Mouse (Mus musculus) heart, postnatal 36 days (tissue): ENCODE data around the gene Cntfr. TPM values are rescaled to one million over a fixed set of nuclear protein-coding genes. Genes with fewer than 3 reads are reported as not detected.
"Not testable (repeated sequence)": the region's sequence is repeated elsewhere in the genome, so short reads cannot be mapped to it uniquely, and the experiment has no call there.

ENCODE experiments used
- DNase-seq, 2 experiments: peaks; one replicate each; pipeline ENCODE4 v3.0.0; 2021 to 2022
- intact Hi-C: fragments of 180-260 bp; cut with DNase I; formaldehyde crosslinking; loops from one replicate; pipeline ENCODE4 v1.15.1; 2025
- total RNA-seq, 2 experiments: library from RNA; stranded (reverse); gene quantifications; 2 replicates each; pipeline ENCODE4 v1.2.3; 2021

Gene Cntfr
- total RNA-seq, 2 experiments from 2014 or later: 2.6 to 3.8 TPM

- intact Hi-C loops: no loop called here
- DNase-seq: no peak
Observed at GRCm38 (mm10) chr4:41711705-41712375, 15.0 kb upstream of the Cntfr start.

GRCm38 (mm10) chr4:41710229-41710628 is 13.3 kb upstream of the Cntfr start:
- DNase-seq: no peak
- intact Hi-C loops: no loop called here

- intact Hi-C loops: loop anchor here (1.0 to 5.0 kb wide), 4 partner anchors 55 to 239 kb away; no protein-coding TSS in a partner anchor
- no peak for DNase-seq
Observed at GRCm38 (mm10) chr4:41708192-41708745, 11.4 kb upstream of the Cntfr start.

GRCm38 (mm10) chr4:41707011-41707535 is 10.2 kb upstream of the Cntfr start:
- intact Hi-C loops: loop anchor here (5.0 kb wide), 1 partner anchor 90 kb away; no protein-coding TSS in a partner anchor
- peak; percentile 58 to 59 for DNase-seq

DNA sequence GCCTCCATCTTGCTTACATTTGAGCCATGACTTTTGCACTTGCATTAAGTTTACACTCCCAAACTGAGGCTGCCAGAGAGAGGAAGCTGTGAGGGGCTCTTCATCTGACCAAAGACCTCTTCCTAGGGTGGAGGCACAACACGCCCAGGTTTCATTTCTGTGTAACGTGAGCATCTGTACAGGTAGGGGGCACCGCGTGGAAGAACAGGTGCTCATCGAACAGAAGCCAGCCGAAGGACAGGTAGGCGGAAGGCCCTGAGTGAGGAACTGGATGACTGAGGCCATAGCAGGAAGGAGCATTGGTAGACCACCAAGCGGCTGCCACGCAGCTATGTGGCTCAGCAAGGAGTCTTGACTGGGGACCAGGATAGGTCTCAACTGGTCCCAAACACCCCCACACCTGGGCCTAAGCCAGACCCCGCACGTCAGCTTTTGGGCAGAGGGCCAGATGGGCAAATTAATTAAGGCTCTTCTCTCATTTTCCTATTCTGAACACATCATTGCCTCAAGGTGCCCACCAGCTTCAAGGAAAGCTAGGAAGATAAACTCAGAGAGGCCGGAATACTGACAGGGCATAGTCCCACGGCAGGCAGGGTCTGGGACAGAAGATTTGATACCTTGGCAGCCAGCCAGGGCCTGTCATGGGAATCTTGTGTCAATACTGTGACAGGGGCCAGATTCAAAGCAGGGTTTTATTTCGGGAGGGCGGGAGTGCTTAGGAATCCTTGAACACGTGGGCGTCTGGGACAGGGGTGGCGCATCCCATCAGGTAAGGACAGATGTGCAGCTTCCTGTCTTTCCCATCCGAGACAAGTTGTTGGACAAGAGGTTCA is 9.2 kb upstream of the Cntfr start:
- intact Hi-C loops: loop anchor here (5.0 kb wide), 1 partner anchor 89 kb away; no protein-coding TSS in a partner anchor
- DNase-seq: no peak

GRCm38 (mm10) chr4:41704651-41705050 is 7.8 kb upstream of the Cntfr start:
- intact Hi-C loops: loop anchor here (5.0 kb wide), 1 partner anchor 87 kb away; no protein-coding TSS in a partner anchor
- DNase-seq: no peak

GRCm38 (mm10) chr4:41702226-41702625 is 5.3 kb upstream of the Cntfr start:
- DNase-seq, intact Hi-C loops: not testable (repeated sequence)

DNA sequence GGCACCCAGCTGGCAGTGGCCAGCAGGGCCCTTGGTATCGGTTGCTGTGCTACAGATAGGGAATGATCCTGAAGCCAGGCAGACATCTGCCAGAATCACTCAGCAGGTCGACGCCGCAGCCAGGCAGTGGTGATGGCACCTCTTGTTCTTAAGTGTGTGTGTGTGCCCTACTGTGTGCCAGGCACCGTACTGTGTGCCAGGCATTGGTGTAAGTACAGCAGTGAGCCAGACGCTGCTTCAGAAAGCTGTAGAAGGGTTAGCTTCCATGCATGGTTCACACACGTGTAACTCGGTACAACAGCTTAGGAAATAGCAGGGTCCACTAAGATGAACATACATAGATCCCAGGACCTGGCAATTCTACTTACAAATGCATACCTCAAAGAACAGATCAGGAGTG is 3.3 kb upstream of the Cntfr start:
- DNase-seq, intact Hi-C loops: not testable (repeated sequence)

DNA sequence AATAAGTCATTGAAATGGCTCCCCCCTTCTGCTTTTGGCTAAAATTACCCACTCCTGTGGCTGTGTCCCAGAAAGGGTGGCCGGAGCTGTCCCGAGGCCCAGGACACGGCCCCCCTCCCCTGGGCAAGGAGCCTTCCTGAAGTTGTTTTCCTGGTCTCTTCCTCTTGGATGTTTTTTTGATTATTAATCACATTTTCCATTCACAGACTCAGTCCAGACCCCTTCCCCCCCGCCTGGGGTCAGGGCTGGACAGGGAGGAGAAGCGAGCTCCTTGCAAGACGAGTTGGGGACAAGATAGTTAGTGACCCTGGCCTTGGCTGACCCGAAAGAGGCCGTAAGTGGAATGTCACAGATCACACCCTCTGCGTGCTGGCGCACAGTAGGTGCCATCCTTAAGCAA is 2.9 kb upstream of the Cntfr start, which contains the start of gene Il11ra1:
Gene Il11ra1, plus strand, starts transcription at position 207 of the 400 bp plus-strand sequence.
- intact Hi-C loops, DNase-seq: not testable (repeated sequence)

DNA sequence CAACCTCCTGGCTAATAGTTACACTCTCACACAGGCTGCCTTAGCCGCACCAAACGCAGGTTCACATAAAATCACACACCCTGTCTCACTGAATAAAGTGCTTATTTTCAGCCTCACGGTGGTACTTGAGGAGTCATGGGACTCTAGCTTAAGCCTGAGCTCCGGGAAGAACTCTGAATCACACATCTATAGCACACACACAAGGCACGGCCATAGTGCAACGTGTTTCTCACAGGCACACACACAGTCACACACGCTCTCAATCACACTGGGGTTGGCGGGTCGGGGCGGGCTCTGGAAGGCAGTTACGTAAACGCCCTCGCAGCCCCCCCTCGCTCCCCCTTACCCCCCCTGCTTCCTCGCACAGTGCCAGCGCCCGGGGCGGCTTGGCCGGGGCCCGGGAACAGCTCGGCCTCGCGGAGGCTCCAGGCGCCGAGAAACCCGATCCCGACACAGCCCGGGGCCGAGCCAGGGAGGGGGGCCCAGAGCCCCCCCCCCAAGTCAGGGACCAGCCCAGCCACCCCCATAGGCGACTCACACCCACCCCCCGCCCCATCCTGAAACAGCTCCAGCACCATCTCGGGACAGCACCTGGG is 1.6 kb upstream of the Cntfr start:
- DNase-seq: peak; percentile 59 to 62
- intact Hi-C loops: not testable (repeated sequence)

DNA sequence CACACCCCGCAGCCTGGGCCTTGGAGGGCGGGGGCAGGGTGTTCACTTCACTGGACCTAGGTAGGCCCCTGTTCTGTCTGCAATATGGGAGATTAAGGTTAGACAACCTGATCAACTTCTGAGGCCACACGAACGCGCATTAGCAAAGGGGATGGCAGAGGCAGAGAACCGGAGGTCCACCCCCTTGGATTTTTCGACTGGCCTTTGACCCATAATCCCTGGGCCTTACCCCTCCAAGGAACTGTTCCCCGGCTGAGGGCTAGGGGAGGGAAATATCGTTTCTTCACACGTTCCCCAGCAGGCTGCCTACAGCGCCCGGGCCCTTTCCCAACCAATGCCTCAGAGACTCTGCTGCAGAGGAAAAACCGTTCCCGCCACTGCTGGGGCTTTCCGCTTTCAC is 437 bp downstream of the Cntfr start:
- not testable (repeated sequence) for DNase-seq
- intact Hi-C loops: loop anchor here (2.0 kb wide), 1 partner anchor 44 kb away; no protein-coding TSS in a partner anchor

GRCm38 (mm10) chr4:41695800-41696199 is 1.1 kb downstream of the Cntfr start:
- intact Hi-C loops: loop anchor here (2.0 kb wide), 1 partner anchor 43 kb away; no protein-coding TSS in a partner anchor
- not testable (repeated sequence) for DNase-seq

GRCm38 (mm10) chr4:41693511-41693910 is 3.4 kb downstream of the Cntfr start:
- intact Hi-C loops, DNase-seq: not testable (repeated sequence)

DNA sequence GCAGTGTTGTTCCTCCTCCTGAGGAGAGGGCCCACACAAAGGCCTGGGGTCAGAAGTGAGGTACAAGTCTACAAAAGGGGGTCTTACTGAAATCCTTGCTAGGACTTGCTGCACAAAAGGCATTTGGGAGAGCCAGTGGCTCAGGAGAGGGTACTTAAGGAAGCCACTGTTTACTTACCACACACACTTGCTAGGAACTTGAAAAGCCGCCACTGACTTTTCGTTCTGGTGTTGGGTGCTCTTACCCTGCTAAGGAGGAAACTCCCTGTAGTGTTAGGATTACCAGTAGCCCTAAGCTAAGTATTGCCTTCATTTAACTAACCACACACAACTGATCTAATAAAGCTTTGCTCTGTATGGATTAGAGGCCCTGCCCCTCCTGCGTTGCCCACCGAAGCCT is 6.9 kb downstream of the Cntfr start:
- DNase-seq, intact Hi-C loops: not testable (repeated sequence)

GRCm38 (mm10) chr4:41688562-41688961 is 8.3 kb downstream of the Cntfr start:
- intact Hi-C loops, DNase-seq: not testable (repeated sequence)

- intact Hi-C loops, DNase-seq: not testable (repeated sequence)
Observed at GRCm38 (mm10) chr4:41685882-41686492, 10.9 kb downstream of the Cntfr start.

DNA sequence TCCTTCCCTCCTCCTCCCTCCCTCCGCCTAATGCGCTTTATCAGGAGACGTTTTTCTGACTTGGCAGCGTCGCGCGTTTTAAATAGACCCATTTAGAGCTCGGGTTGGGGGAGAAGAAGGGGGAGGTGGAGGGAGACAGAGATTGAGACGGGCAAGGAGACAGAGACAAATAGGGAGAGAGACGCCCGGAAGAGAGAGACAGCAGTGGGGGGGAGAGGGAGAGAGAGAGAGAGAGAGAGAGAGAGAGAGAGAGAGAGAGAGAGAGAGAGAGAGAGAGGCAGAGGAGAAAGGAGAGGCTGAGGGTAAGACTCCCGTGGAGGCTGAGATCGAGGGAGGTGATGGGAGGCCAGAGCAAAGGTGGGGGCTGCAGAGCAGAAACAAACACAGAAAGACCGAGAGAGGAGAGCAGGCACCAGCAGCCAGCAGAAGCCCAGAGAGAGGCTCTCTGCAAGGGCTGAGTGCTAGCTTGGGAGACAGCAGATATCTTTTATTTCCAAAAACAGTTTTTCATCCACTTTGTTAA is 11.9 kb downstream of the Cntfr start:
- intact Hi-C loops, DNase-seq: not testable (repeated sequence)

DNA sequence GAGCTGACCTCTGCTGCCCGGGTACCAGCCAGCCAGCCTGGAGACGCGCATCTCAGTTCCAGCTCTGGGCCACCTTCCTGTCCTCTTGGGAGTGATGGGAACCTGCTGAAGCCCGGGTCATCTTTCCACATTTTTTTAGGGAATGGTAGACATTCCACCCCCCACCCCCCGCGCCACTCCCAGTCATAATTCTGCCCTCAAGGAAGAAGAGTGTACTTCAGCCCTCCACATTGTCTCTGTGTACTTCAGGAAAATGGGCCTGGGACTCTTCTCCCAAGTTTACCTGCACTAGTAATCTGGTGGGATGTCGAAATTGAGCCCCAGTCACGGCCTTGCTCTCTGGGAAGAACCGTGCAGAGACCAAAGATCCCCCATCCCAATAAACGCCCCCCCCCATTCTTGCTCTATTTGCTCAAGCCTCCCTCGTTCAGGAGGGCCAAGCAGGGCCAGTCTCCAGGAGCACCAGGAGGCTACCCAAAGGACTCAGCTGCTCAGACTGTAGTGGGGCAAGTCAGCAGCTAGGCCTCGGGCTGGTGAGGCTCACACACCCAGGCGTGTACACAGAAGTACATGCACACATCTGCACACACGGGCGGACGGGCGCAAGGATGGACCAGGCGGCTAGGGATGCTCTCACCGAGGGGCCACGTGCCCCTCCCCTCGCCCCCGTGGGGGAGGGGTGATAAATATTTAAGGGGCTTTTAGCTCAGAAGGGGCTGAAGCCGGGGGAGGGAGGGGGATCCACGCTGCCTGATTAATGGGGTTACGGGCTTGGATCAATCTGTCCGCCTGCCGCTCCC is 12.6 kb downstream of the Cntfr start:
- intact Hi-C loops: not testable (repeated sequence)

DNA sequence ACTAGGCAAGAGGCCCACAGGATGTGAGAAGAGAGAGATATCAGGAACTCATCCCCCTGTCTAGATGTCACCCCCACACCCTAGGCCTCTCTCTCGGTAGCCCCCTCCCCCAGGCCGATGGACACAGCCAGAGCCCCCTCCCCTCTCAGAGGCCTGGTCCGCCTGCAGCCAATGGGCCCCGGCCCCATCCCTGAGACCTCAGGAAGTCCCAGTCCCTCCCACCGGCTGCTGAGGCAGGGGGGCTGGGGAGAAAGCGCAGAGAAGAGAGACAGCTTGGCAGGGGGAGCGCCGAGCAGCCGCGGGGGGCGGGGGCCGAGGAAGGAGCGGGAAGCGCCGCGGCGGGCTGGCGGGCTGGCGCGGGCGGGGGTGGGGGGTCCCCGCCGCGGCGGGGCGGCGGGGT is 13.6 kb downstream of the Cntfr start:
- intact Hi-C loops, DNase-seq: not testable (repeated sequence)

More for the DNA sequence above, 12.6 kb downstream of the Cntfr start:
- not testable (repeated sequence) for DNase-seq
